Mouse (Mus musculus): ENCODE measurements around the gene Trmt61a. TPM values are rescaled to one million over a fixed set of nuclear protein-coding genes. Genes with fewer than 3 reads are reported as not detected.
A peak's percentile ranks its signal among the peaks of the same experiment; 100 is the strongest.

The Trmt61a gene
- polyA plus RNA-seq, 1 experiment, result 24.9 TPM

DNA sequence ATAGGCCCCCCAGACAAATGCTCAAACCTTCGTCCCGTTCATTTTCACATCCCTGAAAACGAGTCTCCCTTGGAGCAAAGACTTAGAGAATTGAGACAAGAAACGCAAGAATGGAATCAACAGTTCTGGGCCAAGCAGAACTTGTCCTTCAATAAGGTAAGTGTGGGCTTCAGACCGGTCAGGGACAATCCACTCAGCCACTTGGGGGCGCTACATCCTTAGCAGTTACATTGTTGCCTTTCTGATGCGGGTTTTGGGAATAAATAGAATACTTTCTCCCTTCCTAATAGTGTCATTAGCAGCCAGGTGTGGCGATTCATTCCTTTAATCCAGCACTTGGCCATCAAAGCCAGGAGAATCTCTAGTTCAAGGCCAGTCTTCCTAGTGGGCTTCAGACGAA is 44.7 kb downstream of the Trmt61a start:
- Histone ChIP-seq H3K4me1 (ENCODE audit: control insufficient read depth, insufficient read depth, insufficient read length, low read length) (no peaks in the 10 kb centered on the region), H3K4me3 (ENCODE audit: low read depth, low read length) (no peak overlapping the region), H3K36me3 (ENCODE audit: control insufficient read depth, insufficient read depth, low read length) (peaks cover 17% of the 10 kb centered on the region), H3K27me3 (ENCODE audit: control insufficient read depth, insufficient read depth, low read length) (no peaks in the 10 kb centered on the region), H3K27ac (ENCODE audit: insufficient read depth, low read depth, low read length) (no peak overlapping the region)
- WGBS, result 75% methylated on average over 9 of the region's 9 CpGs
- TF ChIP-seq POLR2A (IDR thresholded peaks at IDR 0.05; ENCODE audit: low read depth, low read length) (no peak), CTCF (IDR thresholded peaks at IDR 0.05; ENCODE audit: extremely low read depth, insufficient read length, insufficient replicate concordance, low read depth, low read length) (peak; percentile 43; the same call in 1 of the 2 replicates)

DNA sequence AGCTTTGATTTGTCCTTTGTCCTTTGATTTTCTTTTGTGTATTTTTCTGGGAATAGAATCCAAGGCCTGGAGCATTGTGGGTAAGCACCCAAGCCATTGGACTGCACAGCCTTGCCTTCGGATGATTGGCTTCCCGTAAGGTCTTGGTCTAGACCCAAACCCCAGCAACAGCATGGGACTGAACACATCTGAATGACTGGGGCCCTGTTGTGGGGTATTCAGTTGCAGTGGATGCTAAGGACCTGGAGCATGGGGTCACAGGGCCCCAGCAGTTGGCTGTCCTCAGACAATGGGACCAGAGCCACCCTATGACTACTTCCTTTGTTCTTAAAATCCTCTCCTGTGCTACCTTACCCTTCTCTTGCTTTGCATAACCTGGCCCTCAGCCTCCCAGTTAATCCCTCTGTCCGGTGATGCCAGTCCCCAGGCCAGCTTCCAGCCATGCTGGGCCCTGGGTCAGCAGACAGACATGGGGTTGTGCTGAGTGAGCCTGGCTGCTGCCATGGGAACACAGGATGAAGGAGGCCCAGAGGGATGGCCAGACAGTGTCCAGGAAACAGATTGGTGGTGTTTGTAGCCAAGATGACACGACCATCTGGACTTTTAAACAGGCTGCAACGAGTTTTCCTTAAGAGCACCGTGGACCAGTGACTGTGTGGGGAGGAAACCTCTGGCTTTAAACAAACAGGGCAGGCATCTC is 46.9 kb downstream of the Trmt61a start:
- Histone ChIP-seq H3K4me3 (ENCODE audit: low read depth, low read length) (no peak overlapping the region), H3K36me3 (ENCODE audit: control insufficient read depth, insufficient read depth, low read length) (peaks cover 17% of the 10 kb centered on the region), H3K4me1 (ENCODE audit: control insufficient read depth, insufficient read depth, insufficient read length, low read length) (no peaks in the 10 kb centered on the region), H3K27ac (ENCODE audit: insufficient read depth, low read depth, low read length) (no peak overlapping the region), H3K27me3 (ENCODE audit: control insufficient read depth, insufficient read depth, low read length) (no peaks in the 10 kb centered on the region)
- TF ChIP-seq CTCF (IDR thresholded peaks at IDR 0.05; ENCODE audit: extremely low read depth, insufficient read length, insufficient replicate concordance, low read depth, low read length) (no peak), POLR2A (IDR thresholded peaks at IDR 0.05; ENCODE audit: low read depth, low read length) (no peak)
- 83% methylated on average over 6 of the region's 6 CpGs for WGBS

DNA sequence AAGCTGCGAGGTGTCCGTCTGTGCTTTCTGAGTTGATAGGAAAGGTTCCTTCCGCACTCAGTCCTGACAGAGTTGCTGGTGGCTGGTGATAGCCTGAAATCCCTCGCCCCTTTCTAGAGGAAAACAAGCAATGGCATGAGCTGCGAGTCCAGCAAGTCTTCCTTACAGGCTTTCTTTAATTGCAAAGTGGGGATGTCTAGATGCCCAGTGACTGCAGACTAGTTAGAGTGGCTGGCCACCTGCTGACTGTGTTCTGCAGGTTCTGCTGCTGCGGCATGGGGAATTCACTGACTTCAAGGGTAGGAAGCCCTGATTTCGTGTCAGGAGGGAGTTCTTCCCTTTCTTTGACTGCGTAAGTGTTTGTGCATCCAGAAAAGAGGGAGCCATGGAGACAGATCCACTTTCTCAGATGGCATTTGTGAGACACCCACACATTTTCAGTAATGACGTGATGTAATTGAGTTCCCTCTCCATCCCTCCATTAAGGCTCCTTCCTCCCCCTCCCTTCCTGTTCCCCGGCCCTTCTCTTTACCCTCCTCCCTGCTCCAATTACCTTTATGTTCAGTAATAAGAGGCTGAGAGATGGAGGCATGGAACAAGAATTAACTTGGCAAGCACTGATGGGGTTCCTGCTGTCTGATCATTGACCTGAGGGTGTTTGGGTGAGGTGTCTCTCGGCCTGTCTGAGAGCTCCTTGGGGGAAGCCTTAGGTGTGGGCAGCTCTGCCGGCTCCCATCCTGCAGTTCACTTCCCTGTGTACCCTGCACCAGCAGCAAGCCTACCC is 47.6 kb downstream of the Trmt61a start:
- Histone ChIP-seq H3K4me3 (ENCODE audit: low read depth, low read length) (no peak overlapping the region), H3K36me3 (ENCODE audit: control insufficient read depth, insufficient read depth, low read length) (peaks cover 18% of the 10 kb centered on the region), H3K4me1 (ENCODE audit: control insufficient read depth, insufficient read depth, insufficient read length, low read length) (no peaks in the 10 kb centered on the region), H3K27ac (ENCODE audit: insufficient read depth, low read depth, low read length) (peak overlapping the region; percentile 7; the same call in 1 of the 2 replicates), H3K27me3 (ENCODE audit: control insufficient read depth, insufficient read depth, low read length) (no peaks in the 10 kb centered on the region)
- WGBS, result 84% methylated on average over 12 of the region's 12 CpGs
- TF ChIP-seq CTCF (IDR thresholded peaks at IDR 0.05; ENCODE audit: extremely low read depth, insufficient read length, insufficient replicate concordance, low read depth, low read length), result no peak
- TF ChIP-seq POLR2A (IDR thresholded peaks at IDR 0.05; ENCODE audit: low read depth, low read length), result no peak

DNA sequence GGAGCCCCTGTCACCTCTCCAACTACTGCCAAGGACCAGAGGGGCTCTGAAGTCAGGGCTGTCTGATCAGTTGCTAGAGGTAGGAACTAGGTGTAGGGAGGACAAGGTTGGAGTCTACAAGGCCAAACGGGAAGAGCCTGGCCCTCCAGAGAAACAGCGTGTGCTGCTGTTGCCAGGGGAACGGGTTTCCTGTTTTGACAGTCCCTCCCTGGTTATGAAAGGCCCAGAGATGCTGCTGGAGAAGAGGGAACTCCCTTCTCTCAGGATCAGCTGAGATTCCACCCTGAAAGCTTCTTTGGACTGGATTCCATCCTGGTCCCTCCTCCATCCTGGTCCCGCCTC is 48.2 kb downstream of the Trmt61a start:
- no peak for TF ChIP-seq CTCF (IDR thresholded peaks at IDR 0.05; ENCODE audit: extremely low read depth, insufficient read length, insufficient replicate concordance, low read depth, low read length)
- no peak for TF ChIP-seq POLR2A (IDR thresholded peaks at IDR 0.05; ENCODE audit: low read depth, low read length)
- WGBS, result 76% methylated on average over 4 of the region's 4 CpGs
- H3K36me3 ChIP-seq (ENCODE audit: control insufficient read depth, insufficient read depth, low read length), result peaks cover 18% of the 10 kb centered on the region
- H3K4me1 ChIP-seq (ENCODE audit: control insufficient read depth, insufficient read depth, insufficient read length, low read length), result no peaks in the 10 kb centered on the region
- H3K4me3 ChIP-seq (ENCODE audit: low read depth, low read length), result no peak overlapping the region
- no peaks in the 10 kb centered on the region for H3K27me3 ChIP-seq (ENCODE audit: control insufficient read depth, insufficient read depth, low read length)
- H3K27ac ChIP-seq (ENCODE audit: insufficient read depth, low read depth, low read length), result peak overlapping the region; percentile 37

DNA sequence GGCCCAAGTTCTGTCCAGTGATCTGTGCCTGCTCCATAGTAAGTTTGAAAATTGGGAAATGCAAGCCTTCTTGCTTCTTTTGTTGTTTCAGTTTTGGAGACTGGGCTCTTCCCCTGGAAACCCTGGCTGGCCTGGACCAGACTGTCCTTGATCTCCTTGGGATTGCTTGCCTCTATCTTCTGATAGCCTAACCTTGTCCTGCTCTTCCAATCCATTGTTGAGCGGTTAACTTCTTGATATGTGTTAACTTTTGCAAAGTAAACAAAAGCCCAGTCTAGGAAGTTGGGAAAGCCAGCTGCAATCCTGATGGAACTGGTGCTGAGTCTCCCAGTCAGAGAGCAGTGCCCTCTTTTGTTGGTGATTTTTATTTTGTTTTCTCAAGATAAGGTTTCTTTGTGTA is 50.1 kb downstream of the Trmt61a start:
- no peak for TF ChIP-seq CTCF (IDR thresholded peaks at IDR 0.05; ENCODE audit: extremely low read depth, insufficient read length, insufficient replicate concordance, low read depth, low read length)
- TF ChIP-seq POLR2A (IDR thresholded peaks at IDR 0.05; ENCODE audit: low read depth, low read length), result no peak
- Histone ChIP-seq H3K27ac (ENCODE audit: insufficient read depth, low read depth, low read length) (no peak overlapping the region), H3K27me3 (ENCODE audit: control insufficient read depth, insufficient read depth, low read length) (no peaks in the 10 kb centered on the region), H3K4me3 (ENCODE audit: low read depth, low read length) (no peak overlapping the region), H3K4me1 (ENCODE audit: control insufficient read depth, insufficient read depth, insufficient read length, low read length) (peaks cover 6% of the 10 kb centered on the region), H3K36me3 (ENCODE audit: control insufficient read depth, insufficient read depth, low read length) (peaks cover 17% of the 10 kb centered on the region)
- WGBS, result 68% methylated on average over 1 of the region's 1 CpGs

DNA sequence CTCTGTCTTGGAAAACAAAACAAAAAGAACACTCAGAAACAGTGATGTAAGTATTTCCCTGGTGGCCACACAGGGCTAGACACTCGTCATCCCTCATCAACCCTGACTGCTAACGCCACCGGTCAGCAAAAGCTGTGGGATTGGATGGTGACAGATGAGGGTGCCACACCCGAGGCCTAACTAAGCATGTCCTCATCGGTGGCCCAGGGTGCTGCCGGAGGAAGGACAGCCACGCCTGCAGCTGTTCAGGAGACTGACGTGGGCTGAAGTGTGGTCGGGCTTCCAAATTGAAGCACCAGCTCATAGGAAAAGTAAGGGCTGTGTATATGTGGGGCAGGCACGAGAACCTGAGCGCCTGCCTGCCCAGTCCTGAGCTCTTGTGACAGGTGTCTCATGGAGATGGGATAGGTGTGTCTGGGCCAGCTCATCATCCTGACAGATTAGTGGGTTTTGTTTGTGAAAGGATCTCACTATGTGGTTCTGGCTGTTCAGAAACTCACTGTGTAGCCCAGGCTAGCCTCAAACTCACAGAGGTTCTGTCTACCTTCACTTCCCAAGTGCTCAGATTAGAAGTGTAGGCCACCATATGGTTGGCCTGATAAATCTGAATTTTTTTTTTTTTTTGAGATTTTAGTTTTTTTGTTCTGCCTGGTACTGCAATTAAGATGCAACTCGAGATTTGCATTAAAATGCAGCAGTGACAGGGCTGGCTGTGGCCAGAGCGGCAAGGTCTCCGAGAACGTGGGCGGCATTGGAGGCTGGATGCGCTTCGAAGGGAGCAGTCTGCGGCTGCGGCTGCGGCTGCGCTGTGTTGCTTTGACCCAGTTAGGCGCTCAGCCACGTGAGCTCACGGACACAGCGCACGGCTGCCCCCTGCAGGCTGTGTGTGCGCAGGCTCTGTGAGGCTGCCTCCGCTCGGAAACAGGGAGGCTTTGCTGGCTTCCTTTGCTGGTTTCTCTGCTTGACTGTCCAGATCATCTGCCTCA is 54.2 kb downstream of the Trmt61a start:
- TF ChIP-seq POLR2A (IDR thresholded peaks at IDR 0.05; ENCODE audit: low read depth, low read length), result no peak
- peak; percentile 84 for TF ChIP-seq CTCF (IDR thresholded peaks at IDR 0.05; ENCODE audit: extremely low read depth, insufficient read length, insufficient replicate concordance, low read depth, low read length)
- 32% methylated on average over 30 of the region's 30 CpGs for WGBS

More for the DNA sequence above, 54.2 kb downstream of the Trmt61a start:
- H3K4me1 ChIP-seq (ENCODE audit: control insufficient read depth, insufficient read depth, insufficient read length, low read length), result peaks cover 6% of the 10 kb centered on the region
- no peak overlapping the region for H3K27ac ChIP-seq (ENCODE audit: insufficient read depth, low read depth, low read length)
- no peaks in the 10 kb centered on the region for H3K27me3 ChIP-seq (ENCODE audit: control insufficient read depth, insufficient read depth, low read length)
- H3K4me3 ChIP-seq (ENCODE audit: low read depth, low read length), result 0 out of 2 replicates have a peak overlapping the region, but pooled peaks have one; percentile 6
- H3K36me3 ChIP-seq (ENCODE audit: control insufficient read depth, insufficient read depth, low read length), result 0 out of 2 replicates have a peak, but pooled peaks cover 5% of the 10 kb centered on the region
